Mouse (Mus musculus) heart, postnatal 0 days (tissue): ENCODE measurements around the gene Rnf208. TPM values are rescaled to one million over a fixed set of nuclear protein-coding genes. Genes with fewer than 3 reads are reported as not detected.

Experiments used
- ATAC-seq: fragments of 200-750 bp; cut with Nextera tagmentation; 2 replicates; pipeline ENCODE4 v1.8.0; 2017; ENCODE audit warnings: low read depth, moderate number of reproducible peaks, moderate library complexity; ENCODE audit not compliant: insufficient read depth
- DNase-seq: peaks from one replicate; pipeline ENCODE4 v3.0.0-alpha.2; 2016; ENCODE audit warnings: low spot score
- H3K27ac ChIP-seq: fragments of 300-500 bp; sonication (generic); 2 replicates; pipeline ENCODE4 v1.5.1; 2014; ENCODE audit warnings: low read depth, mild to moderate bottlenecking
- H3K27me3 ChIP-seq: fragments of 300-500 bp; sonication (generic); 2 replicates; pipeline ENCODE4 v1.6.1; 2014; ENCODE audit warnings: low read length, mixed read lengths; ENCODE audit not compliant: control insufficient read depth, insufficient read depth
- H3K36me3 ChIP-seq: fragments of 300-500 bp; sonication (generic); replicated peaks from 2 replicates; pipeline ENCODE4 v1.6.1; 2014; ENCODE audit warnings: low read length, mixed read lengths; ENCODE audit not compliant: control insufficient read depth, insufficient read depth
- H3K4me1 ChIP-seq: fragments of 300-500 bp; sonication (generic); 2 replicates; pipeline ENCODE4 v1.6.1; 2014; ENCODE audit warnings: antibody characterized with exemption; ENCODE audit not compliant: control insufficient read depth, insufficient read depth
- H3K4me2 ChIP-seq: fragments of 300-500 bp; sonication (generic); 2 replicates; pipeline ENCODE4 v1.6.1; 2014; ENCODE audit warnings: low read depth, mild to moderate bottlenecking, low read length, moderate library complexity
- H3K4me3 ChIP-seq: fragments of 300-500 bp; sonication (generic); 2 replicates; pipeline ENCODE4 v1.5.1; 2014; ENCODE audit warnings: low read depth, low read length
- H3K9ac ChIP-seq: fragments of 300-500 bp; sonication (generic); replicated peaks from 2 replicates; pipeline ENCODE4 v1.6.1; 2014; ENCODE audit warnings: low read depth, low read length, mixed read lengths
- H3K9me3 ChIP-seq: fragments of 300-500 bp; sonication (generic); replicated peaks from 2 replicates; pipeline ENCODE4 v1.6.1; 2016; ENCODE audit warnings: low read length; ENCODE audit not compliant: control insufficient read depth
- CTCF ChIP-seq: IDR thresholded peaks from 2 replicates; pipeline ENCODE4 v1.5.1; 2016; ENCODE audit warnings: antibody characterized with exemption, control low read depth, low read depth
- EP300 ChIP-seq: IDR thresholded peaks from 2 replicates; pipeline ENCODE4 v1.6.1; 2016; ENCODE audit warnings: antibody characterized with exemption, low read depth
- WGBS: fragments of 180-500 bp; shearing (Covaris S2); extraction: QIAGEN DNeasy Blood & Tissue Kit; methylation state at CpG from one replicate; pipeline ENCODE4 v1.1.7; 2014; 5-methylcytosine and 5-hydroxymethylcytosine counted together
- polyA plus RNA-seq: library from polyadenylated mRNA; unstranded; fragments of >200 nt; fragmentation: Nextera tagmentation; extraction: Ambion mirVana; gene quantifications from 2 replicates; pipeline ENCODE4 v1.2.1, GENCODE M21; 2015
- total RNA-seq: library from RNA; depleted of rRNA; stranded (reverse); fragments of >200 nt; gene quantifications from 2 replicates; pipeline ENCODE4 v1.2.3, GENCODE M21; 2014; ENCODE audit warnings: low replicate concordance

Gene Rnf208
- total and polyA plus RNA-seq, 2 experiments from 2014 or later, result 0.92 to 2.4 TPM

DNA sequence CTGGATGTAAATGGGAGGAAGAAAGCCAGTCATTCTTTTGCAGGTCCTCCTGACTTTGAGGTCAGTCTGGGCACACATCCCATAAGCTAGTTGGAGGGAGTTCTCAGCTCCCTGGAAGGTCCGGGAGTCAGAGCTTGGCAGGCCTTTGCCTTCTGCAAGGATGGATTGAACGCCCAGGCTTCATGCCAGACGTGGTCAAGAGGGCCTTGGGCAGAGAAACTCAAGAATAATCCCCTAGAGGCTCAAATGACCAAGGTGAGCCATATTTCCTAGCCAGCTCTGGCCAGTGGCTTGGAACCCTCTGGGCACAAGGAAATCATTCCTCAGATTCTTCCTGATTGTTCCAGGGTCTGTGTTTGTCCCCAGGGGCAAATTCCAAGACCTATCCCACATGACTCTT lies 22.8 kb downstream of the Rnf208 start:
- Histone ChIP-seq H3K4me2 (no peak overlapping the region), H3K4me3 (no peak overlapping the region), H3K9me3 (no peaks in the 10 kb centered on the region), H3K36me3 (peaks cover 13% of the 10 kb centered on the region), H3K27ac (no peak overlapping the region), H3K4me1 (peaks cover 28% of the 10 kb centered on the region), H3K27me3 (no peaks in the 10 kb centered on the region), H3K9ac (no peak overlapping the region)
- TF ChIP-seq CTCF (no peak), EP300 (no peak)
- DNase-seq (no peak), ATAC-seq (no peak)
- 65% methylated on average over 3 of the region's 3 CpGs for WGBS

GRCm38 (mm10) chr2:25265897-25266656 lies 24.0 kb downstream of the Rnf208 start:
- Histone ChIP-seq H3K4me1 (peaks cover 30% of the 10 kb centered on the region), H3K9me3 (no peaks in the 10 kb centered on the region), H3K4me3 (no peak overlapping the region), H3K36me3 (peaks cover 22% of the 10 kb centered on the region), H3K27me3 (no peaks in the 10 kb centered on the region), H3K4me2 (peak overlapping the region; percentile 17; the same call in 1 of the 2 replicates), H3K27ac (no peak overlapping the region), H3K9ac (0 out of 2 replicates have a peak overlapping the region, but pooled peaks have one; percentile 32)
- WGBS, result 56% methylated on average over 6 of the region's 6 CpGs
- no peak for ATAC-seq
- no peak for DNase-seq
- TF ChIP-seq CTCF, result no peak
- no peak for TF ChIP-seq EP300

DNA sequence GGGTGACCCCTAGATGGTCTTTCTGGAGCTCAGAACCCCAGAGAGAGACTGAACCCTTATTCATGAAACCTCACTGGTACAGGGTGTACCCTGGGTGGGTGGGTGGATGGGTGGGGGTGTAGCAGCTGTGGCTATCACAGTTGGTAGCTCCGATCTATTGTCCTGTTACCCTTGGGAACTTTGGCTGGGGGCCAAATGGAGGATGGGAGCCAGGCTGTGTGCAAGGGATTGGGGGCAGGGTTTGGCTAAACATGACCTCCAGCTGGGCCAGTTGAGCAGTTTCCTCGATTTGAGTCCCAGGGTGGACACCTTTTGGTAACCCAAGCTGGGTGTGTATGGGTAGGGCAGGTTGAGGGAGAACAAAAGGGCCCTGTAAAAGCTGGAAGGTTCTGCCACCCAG lies 24.7 kb downstream of the Rnf208 start:
- peaks cover 35% of the 10 kb centered on the region for H3K4me1 ChIP-seq
- no peaks in the 10 kb centered on the region for H3K9me3 ChIP-seq
- no peak overlapping the region for H3K27ac ChIP-seq
- no peak overlapping the region for H3K4me3 ChIP-seq
- no peak overlapping the region for H3K9ac ChIP-seq
- no peak overlapping the region for H3K4me2 ChIP-seq
- no peak for TF ChIP-seq EP300
- no peak for TF ChIP-seq CTCF
- peaks cover 22% of the 10 kb centered on the region for H3K36me3 ChIP-seq
- no peak for ATAC-seq
- H3K27me3 ChIP-seq, result no peaks in the 10 kb centered on the region
- WGBS, result 31% methylated on average over 2 of the region's 2 CpGs
- DNase-seq, result no peak

DNA sequence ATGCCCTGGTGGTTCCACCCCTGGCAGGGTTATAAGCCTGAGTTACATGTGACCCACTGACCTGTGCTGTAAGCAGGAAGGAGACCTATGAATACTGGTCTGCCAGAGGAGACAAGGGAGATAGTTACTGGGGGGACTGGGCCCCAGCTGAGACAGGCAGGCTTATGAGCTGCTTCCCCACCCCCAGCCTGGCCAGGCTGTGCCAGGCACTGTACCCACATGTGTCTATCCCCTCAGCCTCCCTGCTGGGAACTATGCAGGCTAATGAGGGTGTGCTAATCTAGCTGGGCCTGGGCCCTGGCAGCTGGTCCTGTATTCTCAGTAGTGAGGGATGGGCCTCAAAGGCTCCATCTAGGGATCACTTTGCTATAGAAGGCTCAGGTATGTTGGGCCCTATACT lies 25.2 kb downstream of the Rnf208 start:
- Histone ChIP-seq H3K9me3 (no peaks in the 10 kb centered on the region), H3K4me1 (peaks cover 35% of the 10 kb centered on the region), H3K27ac (no peak overlapping the region), H3K36me3 (peaks cover 22% of the 10 kb centered on the region), H3K9ac (no peak overlapping the region), H3K27me3 (no peaks in the 10 kb centered on the region), H3K4me2 (no peak overlapping the region), H3K4me3 (no peak overlapping the region)
- ATAC-seq, result no peak
- DNase-seq, result no peak
- TF ChIP-seq CTCF, result no peak
- no peak for TF ChIP-seq EP300

GRCm38 (mm10) chr2:25267746-25268309 lies 25.8 kb downstream of the Rnf208 start:
- Histone ChIP-seq H3K4me3 (no peak overlapping the region), H3K4me2 (no peak overlapping the region), H3K27ac (no peak overlapping the region), H3K9ac (no peak overlapping the region), H3K9me3 (no peaks in the 10 kb centered on the region), H3K4me1 (peaks cover 36% of the 10 kb centered on the region), H3K27me3 (no peaks in the 10 kb centered on the region), H3K36me3 (peaks cover 22% of the 10 kb centered on the region)
- DNase-seq, result no peak
- 57% methylated on average over 4 of the region's 4 CpGs for WGBS
- no peak for TF ChIP-seq EP300
- TF ChIP-seq CTCF, result no peak
- ATAC-seq, result no peak
